Mouse (Mus musculus) kidney, adult 2 months (tissue): Measurements from ENCODE around the gene Arpp21. TPM values are rescaled to one million over a fixed set of nuclear protein-coding genes. Genes with fewer than 3 reads are reported as not detected.

Experiments used
- DNase-seq: peaks from one replicate; pipeline ENCODE4 v3.0.0; 2021
- H3K27ac ChIP-seq: fragments of 200-500 bp; 2 replicates; pipeline ENCODE4 v1.5.1; 2012; ENCODE audit warnings: low read depth, low read length, control low read depth, inconsistent platforms; ENCODE audit not compliant: insufficient read depth
- H3K27me3 ChIP-seq: fragments of 200-500 bp; replicated peaks from 2 replicates; pipeline ENCODE4 v1.6.1; 2012; ENCODE audit warnings: mild to moderate bottlenecking, moderate library complexity, low read length, inconsistent platforms; ENCODE audit not compliant: control insufficient read depth, insufficient read depth
- H3K36me3 ChIP-seq: fragments of 200-500 bp; 2 replicates; pipeline ENCODE4 v1.6.1; 2012; ENCODE audit warnings: mild to moderate bottlenecking, moderate library complexity, low read length, inconsistent platforms; ENCODE audit not compliant: control insufficient read depth, insufficient read depth
- H3K4me1 ChIP-seq: fragments of 200-500 bp; 2 replicates; pipeline ENCODE4 v1.6.1; 2011; ENCODE audit warnings: low read length; ENCODE audit not compliant: control insufficient read depth, insufficient read depth
- H3K4me3 ChIP-seq: fragments of 200-500 bp; 2 replicates; pipeline ENCODE4 v1.5.1; 2011; ENCODE audit warnings: mild to moderate bottlenecking, low read depth, low read length, control low read depth; ENCODE audit not compliant: insufficient read depth
- CTCF ChIP-seq: fragments of 200-500 bp; conservative IDR thresholded peaks from 2 replicates; pipeline ENCODE4 v1.5.1; 2011; ENCODE audit warnings: low read depth, mild to moderate bottlenecking, control low read depth, low read length, moderate library complexity, mixed read lengths; ENCODE audit not compliant: insufficient read depth, insufficient read length
- POLR2A ChIP-seq: fragments of 200-500 bp; IDR thresholded peaks from one replicate; pipeline ENCODE4 v1.6.1; 2011; ENCODE audit warnings: low read depth, low read length, control low read depth
- WGBS: fragments of 180-500 bp; shearing (Covaris S2); methylation state at CpG from one replicate; pipeline ENCODE4 v1.1.7; 2018; 5-methylcytosine and 5-hydroxymethylcytosine counted together
- polyA plus RNA-seq: library from polyadenylated mRNA; depleted of rRNA; stranded (reverse); fragments of >200 nt; gene quantifications from 2 replicates; pipeline ENCODE4 v1.2.3, GENCODE M21; 2012

The Arpp21 gene
- polyA plus RNA-seq, 1 experiment: 0.74 TPM

DNA sequence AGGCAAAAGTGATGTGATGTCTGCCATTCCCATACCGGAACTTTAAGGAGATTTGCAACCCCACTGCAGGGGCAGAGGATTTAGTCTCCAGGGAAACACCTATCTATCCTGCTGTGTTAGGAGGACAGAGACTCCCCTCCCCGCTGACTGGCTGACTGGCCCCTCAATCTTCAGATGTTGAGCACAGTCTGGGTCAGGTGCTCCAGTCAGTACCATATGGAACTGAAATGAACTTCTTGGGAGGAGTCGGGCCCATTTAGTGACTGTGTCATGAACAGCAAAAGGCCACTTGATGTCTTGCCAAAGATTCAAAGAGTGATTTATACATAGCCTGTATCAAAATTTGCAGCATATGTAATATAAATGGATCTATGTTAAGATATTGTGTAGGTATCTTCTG is 116.2 kb downstream of the Arpp21 start:
- Histone ChIP-seq H3K36me3 (no peaks in the 10 kb centered on the region), H3K27me3 (no peaks in the 10 kb centered on the region; the same call in 1 of the 2 replicates), H3K4me3 (no peak overlapping the region), H3K4me1 (no peaks in the 10 kb centered on the region), H3K27ac (no peak overlapping the region)
- TF ChIP-seq POLR2A (no peak), CTCF (no peak)
- WGBS: 60% methylated on average over 3 of the region's 3 CpGs
- no peak for DNase-seq

DNA sequence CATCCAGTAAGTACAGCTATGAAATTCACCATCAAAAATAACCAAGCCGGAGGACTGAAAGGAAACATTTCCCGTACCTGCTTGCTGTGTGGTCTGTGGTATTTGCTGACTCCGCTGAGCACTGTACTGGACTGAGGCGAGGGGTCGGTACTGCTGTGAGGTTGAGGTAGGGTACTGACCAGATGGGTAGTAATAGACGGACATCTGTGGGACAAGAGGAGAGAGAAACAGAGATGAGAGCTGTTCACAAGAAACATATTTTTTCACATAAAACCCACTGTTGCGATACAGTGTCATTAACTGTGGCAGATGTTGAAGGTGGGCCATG is 116.7 kb downstream of the Arpp21 start:
- H3K27me3 ChIP-seq: no peaks in the 10 kb centered on the region; the same call in 1 of the 2 replicates
- no peak overlapping the region for H3K27ac ChIP-seq
- WGBS: 36% methylated on average over 7 of the region's 7 CpGs
- H3K4me3 ChIP-seq: no peak overlapping the region
- H3K36me3 ChIP-seq: no peaks in the 10 kb centered on the region
- TF ChIP-seq CTCF: no peak
- no peak for TF ChIP-seq POLR2A
- H3K4me1 ChIP-seq: no peaks in the 10 kb centered on the region
- DNase-seq: no peak

DNA sequence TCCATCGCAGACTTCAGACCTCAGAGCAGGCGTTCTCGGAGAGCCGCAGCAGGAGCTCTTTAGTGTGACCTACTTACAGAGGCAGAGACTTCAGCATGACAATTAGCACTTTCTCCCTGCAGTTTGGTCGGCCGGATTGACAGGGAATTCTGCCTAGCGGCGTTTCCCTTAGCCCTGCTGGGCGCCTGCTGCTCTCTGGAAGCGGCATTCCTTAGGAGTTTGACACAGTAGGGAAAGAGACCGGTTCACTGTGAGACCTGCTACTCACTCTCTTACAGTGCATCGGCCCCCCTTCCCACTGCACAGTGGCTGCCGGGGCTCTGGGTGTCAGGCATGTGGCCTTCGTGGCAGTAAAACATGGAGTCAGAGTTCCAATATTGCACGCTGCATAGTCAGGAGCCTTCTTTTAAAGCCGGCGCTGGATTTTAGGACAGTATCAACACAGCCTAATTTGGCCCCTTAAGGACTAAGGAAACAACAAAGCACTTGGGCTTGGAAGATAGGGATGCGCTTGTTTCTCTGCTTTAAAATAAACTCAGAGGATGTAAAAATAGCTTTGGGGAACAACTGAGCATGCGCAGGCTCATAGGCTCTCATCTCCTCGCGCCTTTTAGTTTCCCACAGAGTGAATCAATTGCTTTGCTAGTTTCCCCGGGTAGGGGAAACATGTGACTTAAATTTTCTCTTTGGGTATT is 117.2 kb downstream of the Arpp21 start:
- H3K4me1 ChIP-seq: no peaks in the 10 kb centered on the region
- TF ChIP-seq POLR2A: no peak
- TF ChIP-seq CTCF: no peak
- no peak overlapping the region for H3K4me3 ChIP-seq
- DNase-seq: no peak
- no peak overlapping the region for H3K27ac ChIP-seq
- H3K27me3 ChIP-seq: no peaks in the 10 kb centered on the region; the same call in 1 of the 2 replicates
- 4% methylated on average over 22 of the region's 22 CpGs for WGBS
- no peaks in the 10 kb centered on the region for H3K36me3 ChIP-seq

DNA sequence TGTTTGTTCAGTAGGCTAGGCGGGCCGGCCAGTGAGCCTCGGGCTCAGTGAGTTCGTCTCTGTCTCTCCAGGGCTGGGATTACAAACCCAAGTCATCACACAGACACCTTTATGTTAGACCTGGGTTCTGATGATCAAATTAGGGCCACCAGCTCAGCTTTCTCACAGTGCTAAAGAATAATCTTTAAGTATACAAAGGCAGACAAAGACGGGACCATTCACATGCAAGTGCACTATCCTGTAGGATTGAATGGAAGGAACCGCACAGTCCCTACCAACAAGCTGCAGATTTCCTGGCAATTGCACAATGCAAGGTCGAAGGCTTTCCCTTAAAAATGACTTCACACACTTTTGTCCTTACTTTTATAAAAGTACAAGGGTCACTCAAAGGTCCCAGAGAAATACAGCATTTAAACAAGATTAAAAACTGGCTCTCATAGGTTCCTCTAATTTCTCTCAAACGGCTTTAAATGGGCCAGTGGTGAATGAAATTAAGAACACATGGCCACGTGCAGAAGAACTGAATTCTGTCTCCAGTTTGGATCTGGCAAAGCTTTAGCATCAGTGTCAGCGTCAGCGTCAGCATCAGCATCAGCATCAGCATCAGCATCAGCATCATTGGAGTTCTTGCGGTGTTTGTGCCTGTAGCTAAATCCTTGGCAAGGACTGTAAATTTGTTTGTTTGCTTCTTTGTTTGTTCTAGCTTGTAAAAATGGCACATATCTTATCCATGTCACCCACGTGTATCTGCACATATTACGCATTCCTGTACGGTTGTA is 117.9 kb downstream of the Arpp21 start:
- H3K4me3 ChIP-seq: no peak overlapping the region
- 43% methylated on average over 15 of the region's 15 CpGs for WGBS
- H3K36me3 ChIP-seq: no peaks in the 10 kb centered on the region
- TF ChIP-seq POLR2A (no peak), CTCF (no peak)
- no peaks in the 10 kb centered on the region for H3K4me1 ChIP-seq
- no peaks in the 10 kb centered on the region; the same call in 1 of the 2 replicates for H3K27me3 ChIP-seq
- DNase-seq: no peak
- no peak overlapping the region for H3K27ac ChIP-seq

DNA sequence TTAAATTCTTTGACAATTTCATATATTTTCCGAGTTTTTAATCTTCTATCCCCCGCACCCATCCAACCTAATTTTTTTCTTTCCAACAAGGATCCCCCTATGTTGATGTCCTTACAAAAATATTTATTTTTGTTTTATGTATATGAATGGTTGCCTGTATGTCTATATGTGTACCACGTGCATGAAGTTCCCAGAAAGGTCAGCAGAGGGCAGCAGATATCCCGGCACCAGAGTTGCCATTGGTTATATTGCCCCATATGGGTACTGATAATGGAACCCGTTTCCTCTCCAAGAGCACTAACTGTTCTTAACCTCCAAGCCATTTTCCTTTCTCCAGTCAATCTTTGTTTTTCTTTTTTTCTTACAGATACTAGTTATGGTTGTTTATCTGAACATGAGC is 124.1 kb downstream of the Arpp21 start:
- no peak for TF ChIP-seq POLR2A
- TF ChIP-seq CTCF: 0 out of 2 replicates have a peak, but pooled peaks have one; percentile 8
- H3K36me3 ChIP-seq: no peaks in the 10 kb centered on the region
- H3K27me3 ChIP-seq: no peaks in the 10 kb centered on the region; the same call in 1 of the 2 replicates
- 94% methylated on average over 5 of the region's 5 CpGs for WGBS
- H3K27ac ChIP-seq: no peak overlapping the region
- no peaks in the 10 kb centered on the region for H3K4me1 ChIP-seq
- H3K4me3 ChIP-seq: no peak overlapping the region
- no peak for DNase-seq

DNA sequence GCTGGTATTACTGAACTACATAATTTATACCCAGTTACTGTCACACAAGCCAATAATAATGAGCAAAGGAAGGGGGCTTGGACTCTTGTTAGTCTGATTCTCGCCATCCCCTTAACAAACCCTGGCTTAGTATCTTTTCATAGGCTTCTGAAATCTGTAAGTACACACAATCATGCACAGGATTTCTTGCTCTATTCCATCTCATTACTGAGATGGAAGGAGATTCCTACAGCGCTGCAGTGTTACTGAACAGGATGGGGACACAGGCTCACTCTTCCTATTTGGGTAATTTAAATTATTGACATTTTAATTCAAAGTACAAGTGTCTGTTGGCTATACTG is 132.9 kb downstream of the Arpp21 start:
- TF ChIP-seq CTCF: no peak
- no peak for TF ChIP-seq POLR2A

DNA sequence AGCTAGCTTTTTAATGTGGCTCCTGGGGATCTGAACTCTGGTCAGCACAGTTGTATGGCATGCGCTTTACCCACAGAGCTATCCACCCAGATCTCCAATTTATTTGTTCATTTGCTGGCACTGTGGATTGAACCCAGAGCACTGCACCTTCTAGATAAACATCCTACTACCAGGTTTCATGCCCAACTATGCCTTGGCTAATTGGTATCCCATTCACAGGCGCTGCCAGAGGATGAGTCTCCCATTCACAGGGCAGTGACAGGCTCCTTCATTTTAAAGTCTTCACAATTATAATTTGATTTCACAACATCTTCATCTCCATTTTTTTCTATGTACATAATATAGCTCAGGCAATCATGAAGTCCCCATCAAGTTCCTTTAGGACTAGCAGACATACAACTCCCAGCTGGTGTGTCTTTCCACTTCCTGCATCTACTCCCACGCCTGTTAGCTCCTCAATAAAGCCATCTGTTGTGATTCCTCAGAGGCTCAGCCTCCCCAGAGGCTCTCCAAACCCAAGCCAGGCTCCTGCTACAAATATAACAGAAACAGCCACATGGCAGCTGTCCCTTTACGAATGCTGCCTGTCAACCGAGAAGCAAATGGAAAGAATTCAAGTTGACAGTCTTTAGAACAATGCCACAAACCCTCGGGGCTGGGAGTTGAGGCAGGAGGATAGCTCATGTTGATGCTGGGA is 133.4 kb downstream of the Arpp21 start:
- H3K27ac ChIP-seq: no peak overlapping the region
- H3K4me3 ChIP-seq: no peak overlapping the region
- TF ChIP-seq CTCF (no peak), POLR2A (no peak)
- no peak for DNase-seq
- no peaks in the 10 kb centered on the region for H3K4me1 ChIP-seq
- no peaks in the 10 kb centered on the region for H3K27me3 ChIP-seq
- WGBS: 45% methylated on average over 6 of the region's 6 CpGs
- H3K36me3 ChIP-seq: no peaks in the 10 kb centered on the region

More for the DNA sequence above, 132.9 kb downstream of the Arpp21 start:
- Histone ChIP-seq H3K27ac (no peak overlapping the region), H3K4me3 (no peak overlapping the region), H3K36me3 (no peaks in the 10 kb centered on the region), H3K27me3 (no peaks in the 10 kb centered on the region), H3K4me1 (no peaks in the 10 kb centered on the region)
- WGBS: 79% methylated on average over 2 of the region's 2 CpGs
- DNase-seq: no peak
